8 mouse cellular contexts compared by ENCODE assay signal in genomic region chr13:55693243-55693721, GRCm38 (mm10). TPM values are rescaled to one million over a fixed set of nuclear protein-coding genes. Genes with fewer than 3 reads are reported as not detected.
DNase-seq lines count a peak whose midpoint lies in the region; ATAC-seq lines count a peak whose summit lies in the region.

No protein-coding gene starts in this region.

- H3K36me3 ChIP-seq in heart, embryonic 10.5 days, result peaks cover 2% of the 10 kb centered on the region; the same call in 1 of the 2 replicates
- no peaks in the 10 kb centered on the region for H3K36me3 ChIP-seq in embryonic facial prominence, embryonic 12.5 days
- no peaks in the 10 kb centered on the region; the same call in 1 of the 2 replicates for H3K36me3 ChIP-seq in intestine, embryonic 15.5 days

- H3K9me3 ChIP-seq in heart, embryonic 10.5 days, result no peaks in the 10 kb centered on the region
- H3K9me3 ChIP-seq in embryonic facial prominence, embryonic 12.5 days, result no peaks in the 10 kb centered on the region
- no peaks in the 10 kb centered on the region for H3K9me3 ChIP-seq in intestine, embryonic 15.5 days

- ATAC-seq in CD4-positive, CD25-positive, alpha-beta regulatory T cell, adult 4 months, result peak; percentile 68
- peak; percentile 58; the same call in 1 of the 2 replicates for ATAC-seq in embryonic facial prominence, embryonic 12.5 days (ENCODE audit: insufficient number of reproducible peaks, insufficient read depth, low FRiP score, low TSS enrichment)
- peak; percentile 85 for ATAC-seq in intestine, embryonic 15.5 days
- peak; percentile 30; the same call in 1 of the 2 replicates for ATAC-seq in megakaryocyte progenitor cell, adult 5-6 weeks (replicated peaks; ENCODE audit: poor library complexity)

- no peaks in the 10 kb centered on the region for H3K27me3 ChIP-seq in heart, embryonic 10.5 days (ENCODE audit: insufficient read depth, poor library complexity, severe bottlenecking)
- H3K27me3 ChIP-seq in embryonic facial prominence, embryonic 12.5 days, result no peaks in the 10 kb centered on the region
- H3K27me3 ChIP-seq in intestine, embryonic 15.5 days (replicated peaks), result no peaks in the 10 kb centered on the region

- H3K4me1 ChIP-seq in heart, embryonic 10.5 days, result peaks cover 20% of the 10 kb centered on the region
- H3K4me1 ChIP-seq in embryonic facial prominence, embryonic 12.5 days, result peaks cover 15% of the 10 kb centered on the region
- 0 out of 2 replicates have a peak, but pooled peaks cover 7% of the 10 kb centered on the region for H3K4me1 ChIP-seq in intestine, embryonic 15.5 days (replicated peaks)

- H3K9ac ChIP-seq in embryonic facial prominence, embryonic 12.5 days, result peak overlapping the region; percentile 100
- peak overlapping the region; percentile 100 for H3K9ac ChIP-seq in intestine, embryonic 15.5 days

- intact Hi-C loops in heart, postnatal 25 days (cut with DNase I), result loop anchor here (5.0 kb wide), 1 partner anchor 34 kb away; the partner anchor contains the start of gene Pcbd2
- intact Hi-C loops in left cerebral cortex, postnatal 36 days (cut with DNase I), result loop anchor here (2.0 kb wide), 1 partner anchor 22 kb away; the partner anchor contains the start of gene Txndc15

- H3K4me2 ChIP-seq in embryonic facial prominence, embryonic 12.5 days (replicated peaks), result peak overlapping the region; percentile 62
- peak overlapping the region; percentile 75 for H3K4me2 ChIP-seq in intestine, embryonic 15.5 days (replicated peaks)

- peak overlapping the region; percentile 99 for H3K4me3 ChIP-seq in heart, embryonic 10.5 days
- peak overlapping the region; percentile 99 for H3K4me3 ChIP-seq in embryonic facial prominence, embryonic 12.5 days
- H3K4me3 ChIP-seq in intestine, embryonic 15.5 days (replicated peaks), result peak overlapping the region; percentile 100

- WGBS in heart, embryonic 10.5 days, result under 1% methylated on average over 58 of the region's 70 CpGs
- WGBS in embryonic facial prominence, embryonic 12.5 days, result 1% methylated on average over 59 of the region's 70 CpGs
- WGBS in intestine, embryonic 15.5 days, result 1% methylated on average over 54 of the region's 70 CpGs

- no peak for DNase-seq in heart, embryonic 10.5 days (ENCODE audit: low spot score)
- DNase-seq in heart, postnatal 25 days (ENCODE audit: low spot score), result no peak
- DNase-seq in thymus, postnatal 0 days (ENCODE audit: low spot score), result peak; percentile 74
- no peak for DNase-seq in left cerebral cortex, postnatal 36 days (ENCODE audit: low spot score in 2 of 2)

- H3K27ac ChIP-seq in heart, embryonic 10.5 days, result peak overlapping the region; percentile 100
- H3K27ac ChIP-seq in embryonic facial prominence, embryonic 12.5 days, result peak overlapping the region; percentile 98
- peak overlapping the region; percentile 97 for H3K27ac ChIP-seq in intestine, embryonic 15.5 days

RNA-seq across cellular contexts. Expression of gene B230219D22Rik, which starts 0.4 kb away (rescaled TPM):
- polyA plus RNA-seq in heart, embryonic 10.5 days (2016; fragmentation: Nextera tagmentation; extraction: Ambion mirVana), result 61.1 and 61.3 TPM in 2 replicates
- 10 to 100 TPM; 41.1 to 44.9 TPM for total RNA-seq in heart, postnatal 25 days (2021)
- polyA plus RNA-seq in CD4-positive, CD25-positive, alpha-beta regulatory T cell, adult 4 months (2017; shearing (Covaris generic)), result 10 to 100 TPM; 12.8 to 14.2 TPM
- polyA plus RNA-seq in embryonic facial prominence, embryonic 12.5 days (2016; fragmentation: Nextera tagmentation; extraction: Ambion mirVana), result 83.6 and 83.9 TPM in 2 replicates
- 45.2 and 46.2 TPM in 2 replicates for polyA plus RNA-seq in intestine, embryonic 15.5 days (2015; fragmentation: Nextera tagmentation; extraction: Ambion mirVana)
- total RNA-seq in megakaryocyte progenitor cell, adult 5-6 weeks (2015), result 65.0 and 76.9 TPM in 2 replicates
- total RNA-seq in megakaryocyte progenitor cell, adult 5-6 weeks (2017), result 35.9 and 39.5 TPM in 2 replicates
- 35.1 and 45.0 TPM in 2 replicates for polyA plus RNA-seq in thymus, postnatal 0 days (2015; fragmentation: Nextera tagmentation; extraction: Ambion mirVana)
- total RNA-seq in left cerebral cortex, postnatal 36 days (2021), result 10 to 100 TPM; 79.7 to 81.6 TPM

RNA-seq across cellular contexts. Expression of gene Txndc15, which starts 21.2 kb away (rescaled TPM):
- polyA plus RNA-seq in heart, embryonic 10.5 days (2016; fragmentation: Nextera tagmentation; extraction: Ambion mirVana), result 61.3 and 69.5 TPM in 2 replicates
- total RNA-seq in heart, postnatal 25 days (2021), result 10 to 100 TPM; 38.0 to 38.2 TPM
- 10 to 100 TPM; 26.6 to 27.0 TPM for polyA plus RNA-seq in CD4-positive, CD25-positive, alpha-beta regulatory T cell, adult 4 months (2017; shearing (Covaris generic))
- 99.8 and 103 TPM in 2 replicates for polyA plus RNA-seq in embryonic facial prominence, embryonic 12.5 days (2016; fragmentation: Nextera tagmentation; extraction: Ambion mirVana)
- polyA plus RNA-seq in intestine, embryonic 15.5 days (2015; fragmentation: Nextera tagmentation; extraction: Ambion mirVana), result 65.8 and 68.9 TPM in 2 replicates
- 27.5 and 27.8 TPM in 2 replicates for total RNA-seq in megakaryocyte progenitor cell, adult 5-6 weeks (2015)
- total RNA-seq in megakaryocyte progenitor cell, adult 5-6 weeks (2017), result 42.2 and 53.1 TPM in 2 replicates
- polyA plus RNA-seq in thymus, postnatal 0 days (2015; fragmentation: Nextera tagmentation; extraction: Ambion mirVana), result 96.5 and 98.7 TPM in 2 replicates
- total RNA-seq in left cerebral cortex, postnatal 36 days (2021), result 10 to 100 TPM; 75.6 to 76.2 TPM

RNA-seq across cellular contexts. Expression of gene Pcbd2, which starts 33.9 kb away (rescaled TPM):
- polyA plus RNA-seq in heart, embryonic 10.5 days (2016; fragmentation: Nextera tagmentation; extraction: Ambion mirVana), result 52.3 and 54.2 TPM in 2 replicates
- 10 to 100 TPM; 38.2 to 42.5 TPM for total RNA-seq in heart, postnatal 25 days (2021)
- 1 to 10 TPM; 5.0 to 7.0 TPM for polyA plus RNA-seq in CD4-positive, CD25-positive, alpha-beta regulatory T cell, adult 4 months (2017; shearing (Covaris generic))
- 56.6 TPM in 2 replicates for polyA plus RNA-seq in embryonic facial prominence, embryonic 12.5 days (2016; fragmentation: Nextera tagmentation; extraction: Ambion mirVana)
- polyA plus RNA-seq in intestine, embryonic 15.5 days (2015; fragmentation: Nextera tagmentation; extraction: Ambion mirVana), result 68.6 and 71.8 TPM in 2 replicates
- total RNA-seq in megakaryocyte progenitor cell, adult 5-6 weeks (2015), result 38.6 and 40.9 TPM in 2 replicates
- 18.4 and 25.6 TPM in 2 replicates for total RNA-seq in megakaryocyte progenitor cell, adult 5-6 weeks (2017)
- polyA plus RNA-seq in thymus, postnatal 0 days (2015; fragmentation: Nextera tagmentation; extraction: Ambion mirVana), result 56.1 and 63.8 TPM in 2 replicates
- 10 to 100 TPM; 27.0 to 28.6 TPM for total RNA-seq in left cerebral cortex, postnatal 36 days (2021)

RNA-seq across cellular contexts. Expression of gene Ddx46, which starts 58.5 kb away (rescaled TPM):
- polyA plus RNA-seq in heart, embryonic 10.5 days (2016; fragmentation: Nextera tagmentation; extraction: Ambion mirVana), result 26.8 and 36.4 TPM in 2 replicates
- total RNA-seq in heart, postnatal 25 days (2021), result 10 to 100 TPM; 18.9 to 23.5 TPM
- 10 to 100 TPM; 58.1 to 64.6 TPM for polyA plus RNA-seq in CD4-positive, CD25-positive, alpha-beta regulatory T cell, adult 4 months (2017; shearing (Covaris generic))
- polyA plus RNA-seq in embryonic facial prominence, embryonic 12.5 days (2016; fragmentation: Nextera tagmentation; extraction: Ambion mirVana), result 42.4 and 45.6 TPM in 2 replicates
- polyA plus RNA-seq in intestine, embryonic 15.5 days (2015; fragmentation: Nextera tagmentation; extraction: Ambion mirVana), result 31.4 and 31.5 TPM in 2 replicates
- total RNA-seq in megakaryocyte progenitor cell, adult 5-6 weeks (2015), result 62.4 and 76.8 TPM in 2 replicates
- 79.0 and 153 TPM in 2 replicates for total RNA-seq in megakaryocyte progenitor cell, adult 5-6 weeks (2017)
- polyA plus RNA-seq in thymus, postnatal 0 days (2015; fragmentation: Nextera tagmentation; extraction: Ambion mirVana), result 37.0 and 39.1 TPM in 2 replicates
- 10 to 100 TPM; 40.5 to 52.9 TPM for total RNA-seq in left cerebral cortex, postnatal 36 days (2021)

Comparison
In these comparisons a context has a peak if more than half of its experiments do, and no peak if none do; other contexts are left out.
1. ATAC-seq: peak in every context shown above with its lines; median percentile 85 in intestine, embryonic 15.5 days; 68 in CD4-positive, CD25-positive, alpha-beta regulatory T cell, adult 4 months; 58 in embryonic facial prominence, embryonic 12.5 days; 30 in megakaryocyte progenitor cell, adult 5-6 weeks.